Mouse (Mus musculus) embryonic facial prominence, embryonic 14.5 days (tissue): ENCODE measurements at regions not wholly inside any gene's neighbourhood (a gene's known extent, or its start where the extent isn't known, plus 50 kb on each side); places are given as distances from the start of the nearest gene placed in this dataset.

Experiments used
- ATAC-seq: fragments of 200-750 bp; cut with Nextera tagmentation; 2 replicates; pipeline ENCODE4 v1.8.0; 2017; ENCODE audit warnings: low read depth, moderate number of reproducible peaks, moderate TSS enrichment
- DNase-seq: peaks from one replicate; pipeline ENCODE4 v3.0.0-alpha.2; 2015; ENCODE audit warnings: low spot score
- H3K27ac ChIP-seq: fragments of 300-500 bp; sonication (generic); replicated peaks from 2 replicates; pipeline ENCODE4 v1.5.1; 2014; ENCODE audit warnings: low read depth, mild to moderate bottlenecking, low read length, moderate library complexity
- H3K27me3 ChIP-seq: fragments of 300-500 bp; sonication (generic); replicated peaks from 2 replicates; pipeline ENCODE4 v1.6.1; 2014; ENCODE audit warnings: low read length; ENCODE audit not compliant: control insufficient read depth, insufficient read depth
- H3K36me3 ChIP-seq: fragments of 300-500 bp; sonication (generic); 2 replicates; pipeline ENCODE4 v1.6.1; 2014; ENCODE audit warnings: low read length, mixed read lengths; ENCODE audit not compliant: control insufficient read depth, insufficient read depth
- H3K4me1 ChIP-seq: fragments of 300-500 bp; sonication (generic); 2 replicates; pipeline ENCODE4 v1.6.1; 2014; ENCODE audit warnings: antibody characterized with exemption, low read length; ENCODE audit not compliant: control insufficient read depth, insufficient read depth
- H3K4me2 ChIP-seq: fragments of 300-500 bp; sonication (generic); 2 replicates; pipeline ENCODE4 v1.6.1; 2014; ENCODE audit warnings: low read depth, mild to moderate bottlenecking, low read length, moderate library complexity, mixed read lengths
- H3K4me3 ChIP-seq: fragments of 300-500 bp; sonication (generic); 2 replicates; pipeline ENCODE4 v1.5.1; 2014; ENCODE audit warnings: low read depth, mild to moderate bottlenecking, low read length
- H3K9ac ChIP-seq: fragments of 300-500 bp; sonication (generic); 2 replicates; pipeline ENCODE4 v1.6.1; 2014; ENCODE audit warnings: low read depth, mild to moderate bottlenecking, low read length, moderate library complexity, mixed read lengths
- H3K9me3 ChIP-seq: fragments of 300-500 bp; sonication (generic); 2 replicates; pipeline ENCODE4 v1.6.1; 2016; ENCODE audit warnings: low read length; ENCODE audit not compliant: control insufficient read depth
- WGBS: fragments of 180-500 bp; shearing (Covaris S2); extraction: QIAGEN DNeasy Blood & Tissue Kit; methylation state at CpG from one replicate; pipeline ENCODE4 v1.1.7; 2014; 5-methylcytosine and 5-hydroxymethylcytosine counted together

GRCm38 (mm10) chr12:65674916-65675660 lies 449.8 kb downstream of the Wdr20rt start:
- no peak overlapping the region for H3K4me3 ChIP-seq
- DNase-seq, result no peak

GRCm38 (mm10) chr12:65680335-65680734 lies 455.0 kb downstream of the Wdr20rt start:
- DNase-seq (no peak), ATAC-seq (no peak)
- no peaks in the 10 kb centered on the region for H3K9me3 ChIP-seq
- no peak overlapping the region for H3K4me2 ChIP-seq
- H3K9ac ChIP-seq, result no peak overlapping the region
- H3K27me3 ChIP-seq, result no peaks in the 10 kb centered on the region
- no peak overlapping the region for H3K27ac ChIP-seq
- no peaks in the 10 kb centered on the region for H3K36me3 ChIP-seq
- no peak overlapping the region for H3K4me3 ChIP-seq
- H3K4me1 ChIP-seq, result no peaks in the 10 kb centered on the region
- WGBS, result 62% methylated on average over 2 of the region's 2 CpGs

More at GRCm38 (mm10) chr12:65674916-65675660, 449.8 kb downstream of the Wdr20rt start:
- Histone ChIP-seq H3K9ac (no peak overlapping the region), H3K4me1 (no peaks in the 10 kb centered on the region), H3K4me2 (no peak overlapping the region), H3K27me3 (no peaks in the 10 kb centered on the region), H3K36me3 (no peaks in the 10 kb centered on the region), H3K27ac (no peak overlapping the region), H3K9me3 (no peaks in the 10 kb centered on the region)
- no peak for ATAC-seq
- 89% methylated on average over 1 of the region's 1 CpGs for WGBS

GRCm38 (mm10) chr12:65681826-65682225 lies 456.5 kb downstream of the Wdr20rt start:
- Histone ChIP-seq H3K36me3 (no peaks in the 10 kb centered on the region), H3K9me3 (no peaks in the 10 kb centered on the region), H3K4me1 (no peaks in the 10 kb centered on the region), H3K9ac (no peak overlapping the region), H3K27me3 (no peaks in the 10 kb centered on the region), H3K4me2 (no peak overlapping the region), H3K4me3 (no peak overlapping the region), H3K27ac (no peak overlapping the region)
- DNase-seq (peak; percentile 10), ATAC-seq (no peak)
- 76% methylated on average over 6 of the region's 6 CpGs for WGBS

- Histone ChIP-seq H3K27me3 (no peaks in the 10 kb centered on the region), H3K9me3 (no peaks in the 10 kb centered on the region), H3K36me3 (no peaks in the 10 kb centered on the region), H3K4me3 (no peak overlapping the region), H3K9ac (no peak overlapping the region), H3K27ac (no peak overlapping the region), H3K4me1 (no peaks in the 10 kb centered on the region), H3K4me2 (no peak overlapping the region)
- DNase-seq (no peak), ATAC-seq (no peak)
- 58% methylated on average over 1 of the region's 1 CpGs for WGBS
Observed at GRCm38 (mm10) chr12:65704985-65705384, 479.7 kb downstream of the Wdr20rt start.

- no peaks in the 10 kb centered on the region for H3K36me3 ChIP-seq
Observed at GRCm38 (mm10) chr12:65712304-65712703, 487.0 kb downstream of the Wdr20rt start.

More at GRCm38 (mm10) chr12:65712304-65712703, 487.0 kb downstream of the Wdr20rt start:
- Histone ChIP-seq H3K27me3 (no peaks in the 10 kb centered on the region), H3K4me3 (no peak overlapping the region), H3K9ac (no peak overlapping the region), H3K4me2 (no peak overlapping the region), H3K4me1 (no peaks in the 10 kb centered on the region), H3K27ac (no peak overlapping the region), H3K9me3 (no peaks in the 10 kb centered on the region)
- no peak for DNase-seq
- 69% methylated on average over 2 of the region's 2 CpGs for WGBS
- ATAC-seq, result no peak
